Mouse (Mus musculus) erythroblast, embryonic 14.5 days (primary cell): ENCODE measurements around the gene Cmc1. TPM values are rescaled to one million over a fixed set of nuclear protein-coding genes. Genes with fewer than 3 reads are reported as not detected.

ENCODE experiments used
- H3K27me3 ChIP-seq: 2 replicates; pipeline ENCODE4 v1.6.1; 2012; ENCODE audit warnings: inconsistent platforms; ENCODE audit not compliant: control insufficient read depth
- H3K36me3 ChIP-seq: 2 replicates; pipeline ENCODE4 v1.6.1; 2012; ENCODE audit warnings: mild to moderate bottlenecking, inconsistent platforms; ENCODE audit not compliant: control insufficient read depth
- H3K4me1 ChIP-seq: 2 replicates; pipeline ENCODE4 v1.6.1; 2012; ENCODE audit warnings: inconsistent platforms; ENCODE audit not compliant: control insufficient read depth
- H3K4me3 ChIP-seq: replicated peaks from 2 replicates; pipeline ENCODE3; 2012; ENCODE audit warnings: moderate library complexity, mild to moderate bottlenecking, inconsistent platforms
- H3K9me3 ChIP-seq: 2 replicates; pipeline ENCODE4 v1.6.1; 2012; ENCODE audit warnings: low read length, inconsistent platforms, mixed read lengths; ENCODE audit not compliant: control insufficient read depth
- GATA1 ChIP-seq: IDR thresholded peaks from 2 replicates; pipeline ENCODE4 v1.6.1; 2012; ENCODE audit warnings: low read length, inconsistent platforms, mixed read lengths
- TAL1 ChIP-seq: IDR thresholded peaks from 3 replicates; pipeline ENCODE4 v1.6.1; 2012; ENCODE audit warnings: low read length, inconsistent platforms, mixed read lengths
- polyA plus RNA-seq: library from polyadenylated mRNA; stranded (reverse); fragments of >175 nt; gene quantifications from 2 replicates; pipeline ENCODE4 v1.2.3, GENCODE M21; 2012

The Cmc1 gene
- polyA plus RNA-seq, 1 experiment = 0.16 TPM

DNA sequence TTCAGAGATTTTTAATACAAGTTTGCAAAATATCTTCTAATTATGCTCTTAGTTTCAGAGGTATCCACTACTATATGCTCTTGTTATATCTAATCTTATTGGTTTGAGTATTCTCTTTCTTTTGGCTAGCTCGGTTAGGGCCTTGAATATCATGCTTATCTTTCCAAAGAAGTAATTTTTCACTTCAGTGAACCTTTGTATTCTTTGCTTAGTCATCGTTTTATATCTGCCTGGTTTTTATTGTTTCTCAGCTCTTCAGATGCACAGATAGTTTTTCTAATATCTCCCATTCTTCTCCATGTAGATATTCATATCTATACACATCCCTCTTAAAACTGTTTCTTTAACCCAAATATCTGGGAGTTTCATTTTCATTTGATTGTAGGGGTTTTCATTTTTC is 125.0 kb downstream of the Cmc1 start:
- no peaks in the 10 kb centered on the region for H3K27me3 ChIP-seq
- no peak overlapping the region for H3K4me3 ChIP-seq
- H3K36me3 ChIP-seq = no peaks in the 10 kb centered on the region
- no peaks in the 10 kb centered on the region for H3K4me1 ChIP-seq
- H3K9me3 ChIP-seq = no peaks in the 10 kb centered on the region; the same call in 1 of the 2 replicates
- TF ChIP-seq TAL1 (no peak), GATA1 (no peak)

Other genes with a start within 250 kb of the Cmc1 start
- gene Azi2, start 109.7 kb downstream of the Cmc1 start, polyA plus RNA-seq = 1.7 and 3.3 TPM in 2 replicates